In genomic region chr17:31872826-31873165, GRCm38 (mm10) we compare ENCODE assay signal across 24 mouse cellular contexts. TPM values are rescaled to one million over a fixed set of nuclear protein-coding genes. Genes with fewer than 3 reads are reported as not detected.
DNase-seq lines count a peak whose midpoint lies in the region; ATAC-seq and TF ChIP-seq lines count a peak whose summit lies in the region.
"Had no signal": no experiment of that assay in that cellular context is flagged by ENCODE, and none has a peak within 500 bp of the region (broad histone marks: within the 10 kb centered on the region; RNA-seq: fewer than 3 reads in every experiment).

No protein-coding gene starts in this region.

- H3K36me3 ChIP-seq in heart, embryonic 10.5 days: no peaks in the 10 kb centered on the region
- H3K36me3 ChIP-seq in small intestine, adult 2 months (ENCODE audit: control insufficient read depth, insufficient read depth, low read length): no peaks in the 10 kb centered on the region
- H3K36me3 ChIP-seq: embryonic facial prominence, embryonic 15.5 days; heart, embryonic 15.5 days; limb, embryonic 12.5 days; liver, embryonic 12.5 days; midbrain, embryonic 15.5 days; neural tube, embryonic 13.5 days had no signal

- no peaks in the 10 kb centered on the region for H3K9me3 ChIP-seq in heart, embryonic 10.5 days
- H3K9me3 ChIP-seq: embryonic facial prominence, embryonic 15.5 days; heart, embryonic 15.5 days; limb, embryonic 12.5 days; liver, embryonic 12.5 days; megakaryocyte, embryonic 14.5 days; midbrain, embryonic 15.5 days; neural tube, embryonic 13.5 days had no signal

- H3K27ac ChIP-seq in heart, embryonic 10.5 days: peak overlapping the region; percentile 26; the same call in 1 of the 2 replicates
- H3K27ac ChIP-seq in small intestine, adult 2 months (ENCODE audit: insufficient read depth, low read depth, low read length): peak overlapping the region; percentile 88
- H3K27ac ChIP-seq: embryonic facial prominence, embryonic 15.5 days; heart, embryonic 15.5 days; hindbrain, postnatal 0 days; limb, embryonic 12.5 days; liver, embryonic 12.5 days; midbrain, embryonic 15.5 days; neural tube, embryonic 13.5 days had no signal

- intact Hi-C loops in heart, postnatal 10 days (cut with DNase I): no loop called here

- H3K4me1 ChIP-seq in heart, embryonic 10.5 days: peaks cover 58% of the 10 kb centered on the region
- peaks cover 40% of the 10 kb centered on the region for H3K4me1 ChIP-seq in small intestine, adult 2 months (ENCODE audit: control insufficient read depth, insufficient read depth, insufficient read length, low read length)

- TF ChIP-seq POLR2A in small intestine, adult 2 months (IDR thresholded peaks at IDR 0.05; ENCODE audit: low read depth, low read length): no peak

- ATAC-seq in inflammation-experienced regulatory T-cells, adult 6 months: no peak
- ATAC-seq: forebrain, embryonic 16.5 days; hindbrain, postnatal 0 days; intestine, postnatal 0 days; midbrain, embryonic 15.5 days had no signal

- 71% methylated on average over 7 of the region's 7 CpGs for WGBS in heart, embryonic 10.5 days
- WGBS in small intestine, adult 2 months: 45% methylated on average over 7 of the region's 7 CpGs

- no peak overlapping the region for H3K4me3 ChIP-seq in heart, embryonic 10.5 days
- H3K4me3 ChIP-seq in small intestine, adult 2 months (ENCODE audit: low read depth, low read length): peak overlapping the region; percentile 42; the same call in 1 of the 2 replicates
- H3K4me3 ChIP-seq: embryonic facial prominence, embryonic 15.5 days; heart, adult 2 months; heart, embryonic 15.5 days; limb, embryonic 12.5 days; liver, embryonic 12.5 days; megakaryocyte, embryonic 14.5 days; midbrain, embryonic 15.5 days; neural tube, embryonic 13.5 days had no signal

- DNase-seq in adrenal gland, adult 8-10 months: peak; percentile 0
- no peak for DNase-seq in adrenal gland, adult 2 months
- DNase-seq in heart, embryonic 10.5 days (ENCODE audit: low spot score): no peak
- no peak for DNase-seq in heart, postnatal 10 days
- DNase-seq in testis, postnatal 10 days (ENCODE audit: low spot score): peak; percentile 37
- no peak for DNase-seq in testis, postnatal 14 days (ENCODE audit: low spot score)
- DNase-seq: adrenal gland, postnatal 25 days; cerebellum, adult 9-10 months; layer of hippocampus, postnatal 36 days; lung, adult 2 months; thymus, adult 18-20 months had no signal

- no peak for TF ChIP-seq CTCF in small intestine, adult 2 months (IDR thresholded peaks at IDR 0.05; ENCODE audit: extremely low read depth, insufficient read length, insufficient replicate concordance, low read depth, low read length)

- peaks cover 5% of the 10 kb centered on the region; the same call in 1 of the 2 replicates for H3K27me3 ChIP-seq in heart, embryonic 10.5 days (ENCODE audit: insufficient read depth, poor library complexity, severe bottlenecking)
- no peaks in the 10 kb centered on the region for H3K27me3 ChIP-seq in small intestine, adult 2 months (ENCODE audit: control insufficient read depth, insufficient read depth, low read length)
- H3K27me3 ChIP-seq: embryonic facial prominence, embryonic 15.5 days; heart, embryonic 15.5 days; limb, embryonic 12.5 days; midbrain, embryonic 15.5 days; neural tube, embryonic 13.5 days had no signal

RNA-seq across cellular contexts. Expression of gene Sik1, which starts 17.2 kb away (rescaled TPM):
- total RNA-seq in adrenal gland, adult 8-10 months (2022): 100 to 1,000 TPM in 1 of 4 experiments, 10 to 100 TPM in 2, 1 to 10 TPM in 1; 8.6 to 127 (median 15.7) TPM
- 10 to 100 TPM; 60.5 to 77.1 TPM for total RNA-seq in adrenal gland, adult 2 months (2021)
- polyA plus RNA-seq in adrenal gland, adult 2 months (2012; rRNA removed): 23.4 and 48.1 TPM in 2 replicates
- polyA plus RNA-seq in heart, embryonic 10.5 days (2016; fragmentation: Nextera tagmentation; extraction: Ambion mirVana): 20.9 and 22.0 TPM in 2 replicates
- total RNA-seq in heart, postnatal 10 days (2021): 10 to 100 TPM; 33.6 to 45.9 TPM
- 8.0 and 16.9 TPM in 2 replicates for polyA plus RNA-seq in small intestine, adult 2 months (2012; rRNA removed)
- polyA plus RNA-seq in inflammation-experienced regulatory T-cells, adult 6 months (2017; shearing (Covaris generic)): 1 to 10 TPM; 2.5 to 3.8 (median 2.7) TPM

Comparison
In these comparisons a context has a peak if more than half of its experiments do, and no peak if none do; other contexts are left out.
1. DNase-seq: peak in adrenal gland, adult 8-10 months (single experiment) and testis, postnatal 10 days (single experiment); none in adrenal gland, adult 2 months (single experiment), heart, embryonic 10.5 days (single experiment), heart, postnatal 10 days (0 of 2) and testis, postnatal 14 days (single experiment).